Mouse (Mus musculus): ENCODE data around the gene Cbx5.
"Not testable (repeated sequence)": the region's sequence is repeated elsewhere in the genome, so short reads cannot be mapped to it uniquely, and the experiment has no call there.

The Cbx5 gene

DNA sequence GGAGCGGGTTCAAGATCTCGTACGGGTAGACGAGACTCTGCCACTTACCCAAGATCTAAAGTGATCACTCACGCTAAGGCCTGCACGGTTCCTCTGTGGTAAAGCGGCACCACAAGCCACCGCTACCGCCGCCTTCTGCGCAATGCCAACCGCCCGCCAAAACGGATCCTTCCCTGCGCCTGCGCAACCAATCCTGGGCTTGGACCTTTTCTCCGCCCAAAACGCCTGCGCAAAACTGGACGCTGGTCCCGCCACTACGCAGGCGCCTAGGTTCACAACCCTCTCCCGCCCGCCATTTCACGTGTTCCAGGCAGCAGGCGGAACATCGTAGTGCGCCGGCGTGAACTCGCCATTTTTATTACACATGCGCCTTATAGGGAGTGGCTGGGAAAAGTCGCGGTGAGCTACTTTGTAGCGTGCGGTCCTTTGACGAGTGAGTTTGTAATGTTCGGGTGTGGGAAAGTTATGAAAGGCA, at the start of gene Cbx5:
Gene Cbx5 (minus strand): TSS at position 132 of the 475 bp plus-strand sequence.
- peak; percentile 99 for DNase-seq

- peak; percentile 83 for DNase-seq
Observed at GRCm38 (mm10) chr15:103285778-103286417, 46.3 kb upstream of the Cbx5 start.

GRCm38 (mm10) chr15:103284647-103285046, 45.0 kb upstream of the Cbx5 start:
- peak; percentile 38 for DNase-seq

DNA sequence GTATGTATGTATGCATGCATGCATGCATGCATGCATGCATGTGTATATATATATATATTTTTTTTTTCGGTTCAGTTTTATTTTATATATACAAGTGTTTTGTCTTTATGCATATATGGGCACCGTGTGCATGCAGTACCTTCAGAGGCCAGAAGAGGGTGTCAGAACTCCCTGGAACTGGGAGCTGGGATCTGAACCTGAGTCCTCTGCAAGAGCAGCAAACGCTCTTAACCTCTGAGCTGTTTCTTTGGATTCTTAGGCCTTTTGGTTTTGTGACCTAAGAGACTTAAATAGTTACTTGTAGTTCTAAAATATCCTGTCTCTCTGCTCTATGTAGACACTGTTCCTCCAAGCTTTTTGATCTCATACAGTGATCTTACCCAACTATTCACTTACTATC, 44.5 kb upstream of the Cbx5 start:
- peak; percentile 68 for DNase-seq

DNA sequence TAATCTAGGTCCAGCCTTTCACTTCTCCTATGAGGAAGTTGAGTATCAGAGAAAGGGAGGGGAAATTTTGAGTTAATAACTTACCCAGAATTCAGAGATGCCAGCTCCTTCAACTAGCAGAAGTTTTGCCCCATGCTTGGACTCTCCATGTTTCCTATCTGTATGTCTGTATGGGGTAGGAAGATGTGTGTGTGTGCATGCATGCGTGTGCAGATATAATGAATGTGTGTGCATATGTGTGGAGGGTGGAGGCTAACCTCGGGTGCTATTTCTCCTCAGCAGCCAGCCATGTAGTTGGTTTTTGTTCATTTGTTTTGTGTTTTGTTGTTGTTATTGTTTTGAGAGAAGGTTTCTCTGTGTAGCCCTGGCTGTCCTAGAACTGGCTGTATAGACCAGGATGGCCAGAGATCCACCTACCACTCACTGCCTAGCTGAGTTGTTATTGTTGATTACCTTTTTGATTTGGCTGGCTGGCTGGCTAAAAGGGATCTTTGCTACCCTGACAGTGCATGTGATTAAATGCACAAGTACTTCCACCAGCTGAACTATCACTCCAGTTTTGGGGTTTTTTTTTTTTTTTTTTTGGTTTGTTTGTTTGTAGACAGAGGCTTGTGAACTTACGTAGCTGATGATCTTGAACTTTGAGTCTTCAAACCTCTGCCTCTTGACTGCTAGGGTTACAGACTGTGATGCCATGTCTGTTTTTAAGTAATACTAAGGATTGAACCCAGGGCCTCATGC, 42.0 kb upstream of the Cbx5 start:
- no peak for DNase-seq

GRCm38 (mm10) chr15:103280817-103281464, 41.3 kb upstream of the Cbx5 start:
- peak; percentile 69 for DNase-seq

- DNase-seq = peak; percentile 44
Observed at GRCm38 (mm10) chr15:103279750-103280149, 40.1 kb upstream of the Cbx5 start.

- no peak for DNase-seq
Observed at GRCm38 (mm10) chr15:103277949-103278348, 38.3 kb upstream of the Cbx5 start.

- DNase-seq = not testable (repeated sequence)
Observed at GRCm38 (mm10) chr15:103275943-103276342, 36.3 kb upstream of the Cbx5 start.

DNA sequence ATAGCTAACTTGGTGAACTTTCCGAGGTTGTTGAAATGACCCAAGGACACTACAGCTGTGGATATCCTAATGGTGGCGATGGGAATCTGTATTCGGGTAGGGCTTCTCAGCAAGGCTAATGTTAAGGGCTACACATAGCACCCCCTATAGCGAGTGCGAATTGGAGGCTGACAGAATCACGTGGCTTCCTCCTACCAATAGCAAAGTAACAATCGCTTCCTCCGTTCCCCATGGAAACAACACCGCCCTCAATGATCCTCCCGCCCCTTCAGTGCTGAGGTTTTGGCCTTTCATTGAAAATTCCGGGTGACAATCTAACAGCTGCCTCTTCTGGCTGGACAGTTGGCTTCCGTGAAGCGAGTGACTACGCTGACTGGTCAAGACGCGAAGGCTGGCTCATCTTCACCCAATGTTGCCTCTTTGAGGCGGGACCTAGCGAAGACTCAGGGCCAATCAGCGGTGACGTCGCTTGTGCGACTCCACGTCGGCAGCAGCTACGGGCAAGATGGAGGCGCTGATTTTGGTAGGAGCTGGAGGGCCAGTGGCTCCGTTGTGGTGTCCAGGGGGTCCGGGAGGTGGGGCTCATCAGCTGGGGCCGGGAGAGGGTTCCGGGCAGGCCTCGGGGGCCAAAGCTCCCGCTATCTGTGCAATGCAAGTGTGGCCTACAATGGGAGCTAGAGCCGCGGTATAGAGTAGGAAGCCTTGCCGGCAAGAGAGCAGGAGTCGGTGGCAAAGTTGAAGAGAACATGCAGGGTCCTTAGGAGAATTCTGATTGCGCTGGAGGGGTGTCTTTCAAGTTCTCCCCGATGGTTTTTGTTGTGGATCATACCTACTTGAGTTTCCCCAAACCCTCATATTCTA, 33.0 kb upstream of the Cbx5 start, which contains the start of gene Copz1:
Gene Copz1 (plus strand): TSS at position 296 of the 861 bp plus-strand sequence.
- DNase-seq = peak; percentile 98

DNA sequence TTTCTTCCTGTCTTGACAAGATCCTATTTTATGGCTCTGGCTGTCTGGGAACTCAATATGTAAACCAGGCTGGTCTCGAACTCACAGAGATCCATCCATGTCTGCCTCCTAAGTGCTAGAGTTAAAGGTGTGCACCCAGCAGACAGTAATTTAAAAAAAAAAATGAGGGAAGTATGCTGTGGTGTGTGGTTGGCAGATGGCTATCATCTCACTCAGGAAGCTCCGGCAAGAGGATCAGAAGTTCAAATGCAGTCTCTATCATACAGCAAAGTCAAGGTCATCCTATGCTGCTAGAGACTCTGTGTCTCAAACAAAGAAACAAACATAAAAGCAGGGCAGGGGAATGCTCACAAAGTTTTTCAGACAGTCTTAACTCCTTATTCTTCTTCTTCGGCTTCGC, 29.3 kb upstream of the Cbx5 start:
- DNase-seq = no peak

DNA sequence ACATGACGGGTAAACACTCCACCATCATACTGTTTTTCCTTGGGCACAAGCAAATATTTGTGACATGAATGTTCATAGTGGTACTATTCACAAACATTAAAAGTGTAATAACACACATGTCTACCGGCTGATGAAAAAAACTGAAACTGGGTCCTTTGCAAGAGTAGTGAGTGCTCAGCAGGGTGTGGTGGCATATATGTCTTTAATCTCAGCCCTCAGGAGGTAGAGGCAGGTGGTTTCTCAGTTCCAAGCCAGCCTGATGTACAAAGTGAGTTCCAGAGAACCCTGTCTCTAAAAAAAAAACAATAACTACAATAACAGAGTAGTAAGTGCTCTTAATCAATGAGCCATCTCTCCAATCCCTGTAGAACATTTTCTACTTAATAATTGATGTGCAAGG, 25.2 kb upstream of the Cbx5 start:
- no peak for DNase-seq

DNA sequence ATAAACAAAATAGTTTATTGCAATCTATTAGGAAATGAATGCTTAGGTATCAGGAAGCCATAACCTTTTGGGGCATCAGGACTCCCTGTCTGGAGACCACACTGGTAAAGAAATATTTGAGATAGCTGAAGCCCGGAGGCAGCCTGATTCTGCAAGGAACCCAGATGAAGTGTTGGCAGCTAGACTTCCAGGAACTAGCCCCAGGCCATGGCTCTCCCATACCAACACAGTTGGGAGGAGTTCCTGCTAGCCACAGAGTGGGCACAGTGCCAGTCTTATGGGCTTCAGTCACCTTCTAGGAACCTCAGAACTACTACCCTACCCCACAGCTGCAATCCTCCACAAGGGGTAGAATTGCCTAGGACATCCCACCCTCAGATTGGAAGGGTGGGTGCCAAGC, 20.4 kb upstream of the Cbx5 start:
- DNase-seq = no peak

GRCm38 (mm10) chr15:103259162-103259561, 19.5 kb upstream of the Cbx5 start:
- no peak for DNase-seq

- DNase-seq = peak; percentile 89
Observed at GRCm38 (mm10) chr15:103257790-103258728, 18.4 kb upstream of the Cbx5 start, which contains the start of gene Nfe2. Nfe2 (minus strand) TSS chr15:103258403.

DNA sequence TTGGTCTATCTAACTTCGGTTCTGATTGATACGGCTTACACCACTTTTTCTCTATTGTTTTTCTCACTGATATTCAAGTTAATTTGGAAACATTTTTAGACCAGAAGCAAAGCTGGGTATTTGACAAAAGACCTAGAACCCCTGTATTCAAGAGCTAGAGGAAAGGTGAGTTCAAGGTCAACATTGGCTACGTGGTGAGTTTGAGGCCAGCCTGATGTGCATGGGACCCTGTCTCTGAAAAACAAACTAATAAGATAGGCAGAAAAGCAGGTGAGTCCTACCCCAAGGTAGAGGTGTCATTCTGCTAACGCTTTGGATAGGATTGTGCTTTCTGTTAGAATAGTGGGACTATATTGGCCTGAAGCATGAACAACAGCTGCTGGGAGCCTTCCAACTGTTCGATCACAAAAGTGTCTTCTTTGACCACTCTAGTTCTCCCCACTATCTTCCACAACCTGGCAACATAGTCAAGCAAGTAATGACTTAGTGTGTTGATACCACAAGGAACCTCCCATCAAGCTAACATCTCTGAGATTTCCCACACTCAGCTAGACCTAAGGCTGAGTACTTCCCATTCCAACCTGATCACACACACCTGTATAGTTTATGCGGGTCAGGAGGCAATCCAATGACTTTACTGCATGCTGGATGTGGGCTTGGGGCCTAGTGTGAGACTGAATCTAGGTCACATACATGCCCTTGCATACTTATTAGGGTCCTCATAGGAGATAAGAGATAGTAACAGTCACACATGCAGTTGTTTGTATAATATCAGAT, 16.8 kb upstream of the Cbx5 start:
- no peak for DNase-seq

- DNase-seq = peak; percentile 71
Observed at GRCm38 (mm10) chr15:103255169-103255568, 15.6 kb upstream of the Cbx5 start.

DNA sequence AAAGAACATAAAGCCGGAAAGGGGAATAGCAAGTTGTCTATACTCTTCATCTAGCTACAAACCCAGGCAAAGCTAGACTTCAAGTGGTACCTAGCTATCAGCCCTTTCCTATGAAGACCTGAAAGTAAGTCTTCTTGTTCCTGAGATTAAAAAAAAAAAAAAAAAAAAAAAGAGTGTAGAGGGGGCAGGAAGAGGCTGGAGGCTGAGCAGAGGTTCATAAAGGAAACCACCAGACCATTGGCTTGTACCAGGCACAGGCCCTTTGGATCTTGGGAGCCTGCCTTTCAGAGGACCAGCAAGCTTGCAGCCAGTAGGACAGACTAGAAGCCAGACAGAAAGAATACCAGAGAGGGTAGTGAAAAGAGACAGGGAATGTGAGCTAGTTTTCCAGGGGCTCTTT, 13.7 kb upstream of the Cbx5 start:
- no peak for DNase-seq

DNA sequence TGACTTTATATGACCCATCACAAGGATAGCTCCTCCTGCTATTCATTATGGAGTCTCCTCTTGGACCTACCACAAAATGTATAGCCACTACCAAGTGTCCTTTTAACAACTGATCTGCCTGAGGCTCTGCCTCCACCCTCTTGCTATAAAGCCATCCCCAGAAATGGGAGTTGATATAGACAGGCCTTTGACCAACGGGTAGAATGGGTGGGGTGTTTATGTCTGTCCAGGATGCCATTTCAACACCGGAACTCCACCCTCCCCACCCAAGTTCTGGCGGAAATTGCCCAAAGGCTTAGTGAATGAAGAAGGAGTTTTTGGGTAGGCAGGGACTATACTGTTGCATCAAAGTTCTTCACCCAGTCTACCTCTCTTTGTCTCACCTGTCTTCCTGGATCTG, 13.0 kb upstream of the Cbx5 start:
- peak; percentile 57 for DNase-seq

GRCm38 (mm10) chr15:103251595-103251994, 12.0 kb upstream of the Cbx5 start:
- DNase-seq = no peak
